Mouse (Mus musculus) midbrain, embryonic 13.5 days (tissue): ENCODE measurements at regions not wholly inside any gene's neighbourhood (a gene's known extent, or its start where the extent isn't known, plus 50 kb on each side); places are given as distances from the start of the nearest gene placed in this dataset.

Source experiments
- ATAC-seq: fragments of 200-750 bp; cut with Nextera tagmentation; 2 replicates; pipeline ENCODE4 v1.8.0; 2017; ENCODE audit warnings: mild to moderate bottlenecking, moderate TSS enrichment, moderate library complexity
- H3K27ac ChIP-seq: fragments of 300-500 bp; sonication (generic); 2 replicates; pipeline ENCODE4 v1.5.1; 2015; ENCODE audit warnings: inconsistent platforms, mild to moderate bottlenecking, moderate library complexity
- H3K27me3 ChIP-seq: fragments of 300-500 bp; sonication (generic); 2 replicates; pipeline ENCODE4 v1.6.1; 2015; ENCODE audit warnings: mild to moderate bottlenecking, inconsistent platforms
- H3K36me3 ChIP-seq: fragments of 300-500 bp; sonication (generic); 2 replicates; pipeline ENCODE4 v1.6.1; 2015; ENCODE audit warnings: mild to moderate bottlenecking, inconsistent platforms
- H3K4me1 ChIP-seq: fragments of 300-500 bp; sonication (generic); replicated peaks from 2 replicates; pipeline ENCODE4 v1.6.1; 2015; ENCODE audit warnings: inconsistent platforms
- H3K4me2 ChIP-seq: fragments of 300-500 bp; sonication (generic); replicated peaks from 2 replicates; pipeline ENCODE4 v1.6.1; 2015; ENCODE audit warnings: moderate library complexity, mild to moderate bottlenecking, inconsistent platforms
- H3K4me3 ChIP-seq: fragments of 300-500 bp; sonication (generic); replicated peaks from 2 replicates; pipeline ENCODE4 v1.5.1; 2015; ENCODE audit warnings: mild to moderate bottlenecking, inconsistent platforms
- H3K9ac ChIP-seq: fragments of 300-500 bp; sonication (generic); replicated peaks from 2 replicates; pipeline ENCODE4 v1.6.1; 2015; ENCODE audit warnings: mild to moderate bottlenecking, inconsistent platforms
- H3K9me3 ChIP-seq: fragments of 300-500 bp; sonication (generic); 2 replicates; pipeline ENCODE4 v1.6.1; 2016; ENCODE audit warnings: mild to moderate bottlenecking, inconsistent platforms
- WGBS: fragments of 180-500 bp; shearing (Covaris S2); methylation state at CpG from one replicate; pipeline ENCODE4 v1.1.7; 2015; 5-methylcytosine and 5-hydroxymethylcytosine counted together

- H3K27ac ChIP-seq: no peak overlapping the region
- ATAC-seq: no peak
- 41% methylated on average over 12 of the region's 12 CpGs for WGBS
- peaks cover 31% of the 10 kb centered on the region for H3K4me1 ChIP-seq
- no peak overlapping the region for H3K9ac ChIP-seq
- H3K4me2 ChIP-seq: no peak overlapping the region
- no peak overlapping the region for H3K4me3 ChIP-seq
- no peaks in the 10 kb centered on the region for H3K36me3 ChIP-seq
- no peaks in the 10 kb centered on the region for H3K9me3 ChIP-seq
- no peaks in the 10 kb centered on the region for H3K27me3 ChIP-seq
Observed at GRCm38 (mm10) chr6:52368734-52369412, 55.6 kb downstream of the Evx1 start.

GRCm38 (mm10) chr6:52370806-52371360 lies 57.6 kb downstream of the Evx1 start:
- H3K27ac ChIP-seq: no peak overlapping the region
- H3K4me1 ChIP-seq: peaks cover 26% of the 10 kb centered on the region
- no peak overlapping the region for H3K4me2 ChIP-seq
- no peaks in the 10 kb centered on the region for H3K9me3 ChIP-seq
- no peaks in the 10 kb centered on the region for H3K27me3 ChIP-seq
- H3K9ac ChIP-seq: no peak overlapping the region
- WGBS: 85% methylated on average over 8 of the region's 8 CpGs
- no peak for ATAC-seq
- no peak overlapping the region for H3K4me3 ChIP-seq
- H3K36me3 ChIP-seq: no peaks in the 10 kb centered on the region

GRCm38 (mm10) chr6:52379146-52379545 lies 65.8 kb downstream of the Evx1 start:
- Histone ChIP-seq H3K4me2 (no peak overlapping the region), H3K36me3 (no peaks in the 10 kb centered on the region), H3K27me3 (no peaks in the 10 kb centered on the region), H3K9ac (no peak overlapping the region), H3K27ac (no peak overlapping the region), H3K4me3 (no peak overlapping the region), H3K4me1 (no peaks in the 10 kb centered on the region), H3K9me3 (peaks cover 5% of the 10 kb centered on the region)
- ATAC-seq: no peak
- 79% methylated on average over 3 of the region's 3 CpGs for WGBS

GRCm38 (mm10) chr6:52379588-52379987 lies 66.3 kb downstream of the Evx1 start:
- H3K27ac ChIP-seq: no peak overlapping the region
- H3K9ac ChIP-seq: no peak overlapping the region
- H3K36me3 ChIP-seq: no peaks in the 10 kb centered on the region
- H3K4me2 ChIP-seq: no peak overlapping the region
- no peaks in the 10 kb centered on the region for H3K4me1 ChIP-seq
- H3K4me3 ChIP-seq: no peak overlapping the region
- ATAC-seq: no peak
- WGBS: 68% methylated on average over 5 of the region's 5 CpGs
- peaks cover 5% of the 10 kb centered on the region for H3K9me3 ChIP-seq
- no peaks in the 10 kb centered on the region for H3K27me3 ChIP-seq

GRCm38 (mm10) chr6:52385044-52385443 lies 71.7 kb downstream of the Evx1 start:
- H3K27me3 ChIP-seq: no peaks in the 10 kb centered on the region
- peaks cover 5% of the 10 kb centered on the region for H3K9me3 ChIP-seq
- no peak for ATAC-seq
- H3K4me2 ChIP-seq: no peak overlapping the region
- no peak overlapping the region for H3K27ac ChIP-seq
- H3K4me3 ChIP-seq: no peak overlapping the region
- H3K36me3 ChIP-seq: no peaks in the 10 kb centered on the region
- no peak overlapping the region for H3K9ac ChIP-seq
- H3K4me1 ChIP-seq: no peaks in the 10 kb centered on the region
- WGBS: 89% methylated on average over 2 of the region's 2 CpGs

- H3K4me3 ChIP-seq: no peak overlapping the region
- ATAC-seq: no peak
- no peaks in the 10 kb centered on the region for H3K36me3 ChIP-seq
- no peaks in the 10 kb centered on the region for H3K9me3 ChIP-seq
- no peak overlapping the region for H3K4me2 ChIP-seq
- no peaks in the 10 kb centered on the region for H3K27me3 ChIP-seq
- no peak overlapping the region for H3K27ac ChIP-seq
- H3K9ac ChIP-seq: no peak overlapping the region
- H3K4me1 ChIP-seq: no peaks in the 10 kb centered on the region
- 91% methylated on average over 5 of the region's 5 CpGs for WGBS
Observed at GRCm38 (mm10) chr6:52401404-52401803, 88.1 kb downstream of the Evx1 start.

GRCm38 (mm10) chr6:52409991-52410390 lies 96.7 kb downstream of the Evx1 start:
- Histone ChIP-seq H3K27me3 (no peaks in the 10 kb centered on the region), H3K36me3 (no peaks in the 10 kb centered on the region), H3K4me2 (no peak overlapping the region), H3K4me3 (no peak overlapping the region), H3K27ac (no peak overlapping the region), H3K4me1 (no peaks in the 10 kb centered on the region), H3K9ac (no peak overlapping the region), H3K9me3 (no peaks in the 10 kb centered on the region)
- no peak for ATAC-seq
- 93% methylated on average over 4 of the region's 4 CpGs for WGBS

- no peaks in the 10 kb centered on the region for H3K36me3 ChIP-seq
- WGBS: 86% methylated on average over 5 of the region's 5 CpGs
- no peaks in the 10 kb centered on the region for H3K27me3 ChIP-seq
- no peak overlapping the region for H3K4me2 ChIP-seq
- no peak overlapping the region for H3K9ac ChIP-seq
- H3K4me1 ChIP-seq: no peaks in the 10 kb centered on the region
- no peaks in the 10 kb centered on the region for H3K9me3 ChIP-seq
- no peak overlapping the region for H3K4me3 ChIP-seq
- no peak for ATAC-seq
- no peak overlapping the region for H3K27ac ChIP-seq
Observed at GRCm38 (mm10) chr6:52410711-52411110, 97.4 kb downstream of the Evx1 start.

- WGBS: 93% methylated on average over 2 of the region's 2 CpGs
- Histone ChIP-seq H3K27ac (no peak overlapping the region), H3K36me3 (no peaks in the 10 kb centered on the region), H3K9me3 (no peaks in the 10 kb centered on the region), H3K27me3 (no peaks in the 10 kb centered on the region), H3K4me3 (no peak overlapping the region), H3K4me1 (no peaks in the 10 kb centered on the region), H3K9ac (no peak overlapping the region), H3K4me2 (no peak overlapping the region)
- ATAC-seq: no peak
Observed at GRCm38 (mm10) chr6:52411302-52411701, 98.0 kb downstream of the Evx1 start.

- Histone ChIP-seq H3K9me3 (no peaks in the 10 kb centered on the region), H3K4me1 (peaks cover 11% of the 10 kb centered on the region; the same call in 1 of the 2 replicates), H3K4me3 (no peak overlapping the region), H3K4me2 (no peak overlapping the region), H3K27me3 (no peaks in the 10 kb centered on the region), H3K9ac (no peak overlapping the region), H3K27ac (no peak overlapping the region), H3K36me3 (no peaks in the 10 kb centered on the region)
- WGBS: 91% methylated on average over 4 of the region's 4 CpGs
- no peak for ATAC-seq
Observed at GRCm38 (mm10) chr6:52413639-52414038, 100.3 kb downstream of the Evx1 start.

GRCm38 (mm10) chr6:52415341-52415946 lies 102.1 kb downstream of the Evx1 start:
- no peaks in the 10 kb centered on the region for H3K36me3 ChIP-seq
- no peak overlapping the region for H3K4me2 ChIP-seq
- ATAC-seq: no peak
- H3K4me3 ChIP-seq: no peak overlapping the region
- H3K27me3 ChIP-seq: no peaks in the 10 kb centered on the region
- H3K27ac ChIP-seq: no peak overlapping the region
- no peaks in the 10 kb centered on the region for H3K9me3 ChIP-seq
- 89% methylated on average over 14 of the region's 14 CpGs for WGBS
- H3K4me1 ChIP-seq: peaks cover 11% of the 10 kb centered on the region; the same call in 1 of the 2 replicates
- no peak overlapping the region for H3K9ac ChIP-seq

GRCm38 (mm10) chr6:52416491-52416890 lies 103.2 kb downstream of the Evx1 start:
- no peaks in the 10 kb centered on the region for H3K9me3 ChIP-seq

More at GRCm38 (mm10) chr6:52416491-52416890, 103.2 kb downstream of the Evx1 start:
- H3K4me2 ChIP-seq: no peak overlapping the region
- H3K9ac ChIP-seq: no peak overlapping the region
- no peak overlapping the region for H3K27ac ChIP-seq
- no peaks in the 10 kb centered on the region for H3K27me3 ChIP-seq
- H3K4me1 ChIP-seq: peaks cover 11% of the 10 kb centered on the region; the same call in 1 of the 2 replicates
- WGBS: 81% methylated on average over 3 of the region's 3 CpGs
- H3K4me3 ChIP-seq: no peak overlapping the region
- H3K36me3 ChIP-seq: no peaks in the 10 kb centered on the region
- no peak for ATAC-seq
